Mouse (Mus musculus) E14TG2a.4 (cell line): ENCODE measurements around the gene Sall4.
"Not testable (repeated sequence)": the region's sequence is repeated elsewhere in the genome, so short reads cannot be mapped to it uniquely, and the experiment has no call there.

Experiments used
- H3K27me3 ChIP-seq: 2 replicates; pipeline ENCODE4 v1.6.1; 2014; ENCODE audit warnings: low read length, control low read depth; ENCODE audit not compliant: insufficient read depth
- H3K36me3 ChIP-seq: 2 replicates; pipeline ENCODE4 v1.6.1; 2014; ENCODE audit warnings: low read length, control low read depth; ENCODE audit not compliant: insufficient read depth
- H3K4me1 ChIP-seq: replicated peaks from 2 replicates; pipeline ENCODE4 v1.6.1; 2014; ENCODE audit warnings: low read depth, low read length, control low read depth
- H3K4me3 ChIP-seq: replicated peaks from 2 replicates; pipeline ENCODE4 v1.5.1; 2014; ENCODE audit warnings: mild to moderate bottlenecking, low read length
- H3K9me3 ChIP-seq: 2 replicates; pipeline ENCODE4 v1.6.1; 2014; ENCODE audit warnings: low read length, control low read depth
- CTCF ChIP-seq: conservative IDR thresholded peaks from 2 replicates; pipeline ENCODE4 v1.5.1; 2014; ENCODE audit warnings: low read length
- NANOG ChIP-seq: IDR thresholded peaks from 2 replicates; pipeline ENCODE4 v1.6.1; 2014; ENCODE audit warnings: borderline replicate concordance, low read length, mixed read lengths
- POU5F1 ChIP-seq: IDR thresholded peaks from 2 replicates; pipeline ENCODE4 v1.6.1; 2014; ENCODE audit warnings: low read length, borderline replicate concordance

The Sall4 gene

DNA sequence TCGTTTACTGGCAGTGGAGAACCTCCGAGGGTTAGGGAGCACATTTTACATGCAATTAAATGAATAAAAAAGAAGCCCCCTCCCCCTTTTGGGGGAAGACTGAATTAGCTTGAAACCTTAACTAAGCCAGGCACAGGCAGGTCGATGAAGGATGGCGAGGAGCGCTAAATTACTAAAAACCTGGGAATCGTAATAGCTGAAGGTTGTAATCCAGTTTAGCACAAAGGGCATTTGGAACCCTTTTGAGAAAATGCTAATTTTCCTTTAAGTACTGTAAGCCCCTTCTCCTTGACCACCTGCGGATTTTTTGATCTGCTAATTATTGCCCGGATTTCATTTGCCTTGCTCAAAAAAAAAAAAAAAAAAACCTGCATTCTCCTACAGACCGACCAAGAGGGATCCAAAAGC is 3.3 kb downstream of the Sall4 start:
- no peaks in the 10 kb centered on the region for H3K27me3 ChIP-seq
- TF ChIP-seq NANOG: peak; percentile 93
- no peak for TF ChIP-seq POU5F1
- TF ChIP-seq CTCF: no peak
- peaks cover 59% of the 10 kb centered on the region for H3K4me1 ChIP-seq
- peaks cover 22% of the 10 kb centered on the region for H3K36me3 ChIP-seq
- H3K4me3 ChIP-seq: peak overlapping the region; percentile 96
- no peaks in the 10 kb centered on the region for H3K9me3 ChIP-seq

DNA sequence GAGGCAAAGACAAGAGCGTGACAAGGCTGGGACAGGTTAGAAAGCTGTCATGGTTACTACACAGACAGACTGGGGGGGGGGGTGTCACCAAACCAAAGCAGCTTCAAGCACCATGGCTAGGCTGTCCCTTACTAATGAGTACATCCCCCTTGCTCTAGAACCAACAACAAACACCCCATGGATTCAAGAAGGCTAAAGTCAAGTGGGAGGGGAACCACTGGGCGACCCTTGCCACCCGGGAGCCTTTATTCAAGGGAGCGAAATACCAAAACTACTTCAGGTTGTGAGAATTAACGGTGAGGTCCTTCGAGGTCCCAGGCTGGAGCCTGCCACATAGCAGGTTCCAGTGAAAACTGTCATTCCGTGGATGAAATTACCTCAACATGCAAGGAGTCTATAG is 4.0 kb downstream of the Sall4 start:
- Histone ChIP-seq H3K27me3 (no peaks in the 10 kb centered on the region), H3K36me3 (peaks cover 27% of the 10 kb centered on the region), H3K9me3 (no peaks in the 10 kb centered on the region), H3K4me1 (peaks cover 59% of the 10 kb centered on the region), H3K4me3 (peak overlapping the region; percentile 96)
- TF ChIP-seq POU5F1: no peak
- TF ChIP-seq NANOG: no peak
- TF ChIP-seq CTCF: no peak

DNA sequence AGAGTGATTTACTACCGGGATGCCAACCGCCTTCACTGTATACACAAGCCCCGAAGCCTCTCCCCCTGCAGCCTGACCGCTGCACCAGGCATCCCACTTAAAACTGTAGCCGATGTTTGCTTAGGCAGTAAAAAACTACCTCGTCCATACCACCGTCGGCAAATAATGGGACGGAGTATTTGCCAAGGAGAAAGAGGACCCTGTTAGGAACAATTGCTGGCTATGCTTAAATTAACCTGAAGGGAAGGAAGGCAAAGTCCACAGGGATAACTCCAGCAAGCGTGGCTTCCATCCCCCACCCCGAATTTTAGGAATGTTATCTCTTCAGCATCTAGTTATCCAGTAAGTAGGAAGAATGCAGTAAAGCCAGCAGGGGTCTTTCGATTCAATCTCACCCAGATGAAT is 5.3 kb downstream of the Sall4 start:
- TF ChIP-seq NANOG: peak; percentile 60; the same call in 1 of the 2 replicates
- no peak for TF ChIP-seq POU5F1
- H3K9me3 ChIP-seq: no peaks in the 10 kb centered on the region
- peaks cover 59% of the 10 kb centered on the region for H3K4me1 ChIP-seq
- peak overlapping the region; percentile 96 for H3K4me3 ChIP-seq
- H3K36me3 ChIP-seq: peaks cover 41% of the 10 kb centered on the region
- H3K27me3 ChIP-seq: no peaks in the 10 kb centered on the region

DNA sequence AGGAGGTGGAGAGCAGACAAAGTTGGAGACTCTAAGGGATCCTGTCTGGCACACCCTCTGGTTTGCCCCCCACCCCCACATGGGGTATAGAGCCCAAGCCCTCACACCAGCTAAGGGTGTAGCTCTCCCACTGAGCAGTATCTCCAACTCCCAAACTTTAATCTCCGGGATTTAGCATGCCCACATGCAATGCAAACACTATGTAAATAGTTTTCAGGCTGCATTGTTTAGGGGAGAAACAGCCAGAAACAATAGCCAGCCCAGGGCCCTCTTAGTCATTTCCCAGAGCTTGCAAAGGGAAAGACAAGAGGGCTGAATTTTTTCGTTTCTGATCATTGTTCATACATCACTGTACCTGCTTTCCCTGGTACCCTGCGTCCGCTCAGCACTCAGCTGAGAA is 5.8 kb downstream of the Sall4 start:
- Histone ChIP-seq H3K27me3 (no peaks in the 10 kb centered on the region), H3K4me1 (peaks cover 62% of the 10 kb centered on the region), H3K9me3 (no peaks in the 10 kb centered on the region), H3K36me3 (peaks cover 46% of the 10 kb centered on the region), H3K4me3 (peak overlapping the region; percentile 96)
- TF ChIP-seq CTCF (no peak), NANOG (no peak), POU5F1 (no peak)

DNA sequence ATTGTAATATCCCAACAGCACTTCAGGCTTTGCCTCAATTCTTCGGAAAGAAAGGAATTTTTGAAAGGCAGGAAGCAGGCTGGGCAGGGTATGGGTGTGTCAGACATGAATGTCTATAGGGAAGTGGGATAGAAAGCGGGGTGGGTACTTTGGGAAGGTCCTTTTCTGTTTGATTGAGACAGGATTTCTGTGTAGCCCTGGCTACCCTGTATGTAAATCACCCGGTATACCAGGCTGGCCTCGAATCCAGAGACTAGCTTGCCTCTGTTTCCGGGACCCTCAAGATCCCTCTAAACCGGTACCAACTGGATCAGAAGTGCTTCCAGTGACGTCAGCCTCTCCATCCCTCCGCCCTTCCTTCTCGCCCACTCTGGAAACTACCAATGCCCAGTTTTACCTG is 6.6 kb downstream of the Sall4 start:
- Histone ChIP-seq H3K4me1 (peaks cover 71% of the 10 kb centered on the region), H3K4me3 (peak overlapping the region; percentile 96), H3K9me3 (no peaks in the 10 kb centered on the region), H3K36me3 (peaks cover 54% of the 10 kb centered on the region), H3K27me3 (no peaks in the 10 kb centered on the region)
- no peak for TF ChIP-seq POU5F1
- 0 out of 2 replicates have a peak, but pooled peaks have one; percentile 9 for TF ChIP-seq NANOG

DNA sequence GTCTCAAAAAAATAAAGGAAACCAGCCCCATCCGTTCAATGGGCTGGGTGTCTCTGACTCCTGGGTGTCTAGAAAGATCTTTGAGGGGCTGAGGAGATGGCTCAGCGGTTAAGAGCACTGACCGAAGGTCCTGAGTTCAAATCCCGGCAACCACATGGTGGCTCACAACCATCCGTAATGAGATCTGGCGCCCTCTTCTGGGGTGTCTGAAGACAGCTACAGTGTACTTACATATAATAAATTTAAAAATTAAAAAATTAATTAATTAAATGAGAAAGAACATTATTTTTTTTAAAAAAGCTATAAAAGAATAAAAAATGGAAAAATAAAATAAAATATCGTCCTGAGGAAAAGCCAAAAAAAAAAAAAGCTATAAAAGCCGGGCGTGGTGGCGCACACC is 23.3 kb downstream of the Sall4 start:
- not testable (repeated sequence) for H3K9me3 ChIP-seq, H3K4me3 ChIP-seq, H3K27me3 ChIP-seq
- H3K4me1 ChIP-seq: peaks cover 50% of the 10 kb centered on the region
- H3K36me3 ChIP-seq: peaks cover 33% of the 10 kb centered on the region
- peak; percentile 10; the same call in 1 of the 2 replicates for TF ChIP-seq CTCF

DNA sequence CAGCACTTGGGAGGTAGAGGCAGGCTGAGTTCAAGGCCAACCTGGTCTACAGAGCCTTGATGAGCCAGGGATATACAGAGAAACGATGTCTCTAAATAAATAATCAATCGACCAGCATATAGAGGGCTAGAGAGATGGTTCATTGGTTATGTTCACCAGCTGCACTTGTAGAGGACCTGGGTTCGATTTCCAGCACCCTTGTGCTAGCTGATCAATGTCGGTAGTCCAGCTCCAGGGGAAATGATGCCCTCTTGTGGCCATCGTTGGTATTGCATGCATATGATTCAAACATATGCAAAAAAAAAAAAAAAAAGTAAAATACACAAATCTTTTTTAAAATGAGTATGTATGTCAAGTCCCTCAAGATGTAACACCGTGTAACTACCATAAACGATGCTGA is 25.1 kb downstream of the Sall4 start:
- no peaks in the 10 kb centered on the region for H3K9me3 ChIP-seq

DNA sequence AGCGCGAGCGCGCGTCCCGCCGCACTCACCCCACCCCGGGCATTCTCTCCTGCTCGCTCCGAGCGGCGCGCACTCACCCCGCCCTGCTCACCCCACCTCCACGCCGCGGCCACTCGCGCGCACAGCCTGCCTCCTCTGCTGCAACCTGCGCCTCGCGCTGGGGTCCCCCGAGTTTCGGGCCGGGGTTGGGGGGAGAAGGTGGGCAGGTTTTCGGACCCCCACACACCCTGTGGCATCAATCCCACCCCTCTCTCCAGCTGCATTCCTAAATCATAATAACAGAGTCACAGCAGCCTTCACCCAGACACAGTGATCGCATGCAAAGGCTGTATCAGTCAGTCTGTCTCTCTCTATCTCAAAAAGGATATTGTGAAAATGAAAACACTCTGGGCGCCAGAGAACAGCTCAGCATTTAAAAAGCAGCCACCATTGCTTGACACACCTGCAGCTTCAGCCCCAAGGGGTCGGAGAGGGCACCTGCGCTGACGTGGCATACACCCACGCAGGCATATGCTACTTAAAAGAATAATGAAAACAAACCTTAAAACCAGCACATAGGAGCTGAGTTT is 25.6 kb downstream of the Sall4 start, which contains the start of gene Atp9a:
Gene Atp9a, minus strand, starts transcription at position 351 of the 569 bp plus-strand sequence.
- peaks cover 4% of the 10 kb centered on the region; the same call in 1 of the 2 replicates for H3K27me3 ChIP-seq
- TF ChIP-seq POU5F1: no peak
- H3K4me3 ChIP-seq: peak within 1 kb of the TSS; percentile 89
- H3K4me1 ChIP-seq: peaks cover 51% of the 10 kb centered on the region
- H3K9me3 ChIP-seq: no peaks in the 10 kb centered on the region
- peaks cover 13% of the 10 kb centered on the region for H3K36me3 ChIP-seq

More for the DNA sequence above, 25.1 kb downstream of the Sall4 start:
- Histone ChIP-seq H3K36me3 (peaks cover 16% of the 10 kb centered on the region), H3K4me1 (peaks cover 51% of the 10 kb centered on the region), H3K27me3 (peaks cover 4% of the 10 kb centered on the region; the same call in 1 of the 2 replicates), H3K4me3 (peak overlapping the region; percentile 89; the same call in 1 of the 2 replicates)
- TF ChIP-seq NANOG: no peak
- TF ChIP-seq CTCF: peak; percentile 92

DNA sequence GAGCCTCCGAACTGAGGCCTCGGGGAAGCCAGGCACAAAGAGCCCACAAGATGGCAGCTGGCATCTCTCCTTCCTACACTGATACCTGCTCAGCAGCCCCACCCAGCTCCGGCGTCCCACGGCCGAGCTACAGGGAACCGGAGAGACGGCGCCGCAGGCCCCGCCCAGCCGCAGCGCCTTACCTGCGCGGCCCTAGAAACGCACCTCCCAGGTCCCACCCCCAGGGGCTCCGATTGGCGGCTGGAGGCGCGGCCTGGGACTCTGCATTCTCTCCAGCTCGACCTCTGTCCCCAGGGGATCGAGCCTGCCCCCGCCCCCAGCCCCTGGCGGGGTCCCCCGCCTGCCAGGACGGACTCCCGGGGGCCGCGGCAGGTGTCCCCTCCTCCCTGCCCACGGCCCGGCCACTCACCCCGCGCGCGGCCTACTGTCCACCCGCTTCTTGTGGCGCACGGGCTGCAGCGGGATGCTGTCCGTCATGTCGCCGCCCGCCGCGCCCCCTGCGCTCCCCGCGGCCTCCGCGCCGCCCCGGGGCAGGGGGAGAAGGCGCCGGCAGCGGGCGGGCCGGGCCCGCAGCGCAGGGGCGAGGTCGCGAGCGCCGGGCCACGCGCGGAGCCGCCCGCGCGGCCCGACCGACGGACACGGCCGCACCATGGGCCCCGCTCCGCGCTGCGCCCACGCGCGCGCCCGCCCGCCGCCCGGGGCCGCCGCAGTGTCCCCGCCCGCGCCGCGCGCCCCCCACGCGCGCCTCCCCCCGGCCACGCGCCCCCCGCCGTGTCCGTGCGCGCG is 26.3 kb downstream of the Sall4 start:
- TF ChIP-seq CTCF (no peak), NANOG (no peak), POU5F1 (no peak)
- Histone ChIP-seq H3K4me3 (peak overlapping the region; percentile 89), H3K9me3 (no peaks in the 10 kb centered on the region), H3K27me3 (peaks cover 4% of the 10 kb centered on the region; the same call in 1 of the 2 replicates), H3K4me1 (peaks cover 45% of the 10 kb centered on the region), H3K36me3 (peaks cover 6% of the 10 kb centered on the region)
